ENCODE assay signal across 9 mouse cellular contexts in genomic region chr11:97338977-97339315, GRCm38 (mm10). TPM values are rescaled to one million over a fixed set of nuclear protein-coding genes. Genes with fewer than 3 reads are reported as not detected.
A peak's percentile ranks its signal among the peaks of the same experiment; 100 is the strongest.
DNase-seq lines count a peak whose midpoint lies in the region; ATAC-seq lines count a peak whose summit lies in the region.
"Had no signal": no experiment of that assay in that cellular context is flagged by ENCODE, and none has a peak within 500 bp of the region (broad histone marks: within the 10 kb centered on the region; RNA-seq: fewer than 3 reads in every experiment).

No protein-coding gene starts in this region.

- peak overlapping the region; percentile 58 for H3K27ac ChIP-seq in embryonic facial prominence, embryonic 15.5 days (replicated peaks)
- H3K27ac ChIP-seq in midbrain, embryonic 14.5 days (replicated peaks; ENCODE audit: low read depth, low read length), result no peak overlapping the region

- WGBS in embryonic facial prominence, embryonic 15.5 days, result 42% methylated on average over 17 of the region's 17 CpGs
- WGBS in midbrain, embryonic 14.5 days, result 46% methylated on average over 17 of the region's 17 CpGs

- H3K9ac ChIP-seq in embryonic facial prominence, embryonic 15.5 days, result no peak overlapping the region
- H3K9ac ChIP-seq in midbrain, embryonic 14.5 days (replicated peaks; ENCODE audit: low read length), result no peak overlapping the region

- intact Hi-C loops in left cerebral cortex, postnatal 10 days (cut with DNase I), result no loop called here
- intact Hi-C loops in heart, postnatal 14 days (cut with DNase I), result no loop called here

- no peak overlapping the region for H3K4me3 ChIP-seq in embryonic facial prominence, embryonic 15.5 days (replicated peaks)
- H3K4me3 ChIP-seq in midbrain, embryonic 14.5 days (replicated peaks; ENCODE audit: low read depth, low read length), result no peak overlapping the region
- H3K4me3 ChIP-seq: erythroblast, embryonic 14.5 days had no signal

- H3K9me3 ChIP-seq in embryonic facial prominence, embryonic 15.5 days (replicated peaks), result no peaks in the 10 kb centered on the region
- H3K9me3 ChIP-seq in midbrain, embryonic 14.5 days (ENCODE audit: control insufficient read depth, low read length), result no peaks in the 10 kb centered on the region

- peak; percentile 60 to 86 for DNase-seq in left cerebral cortex, postnatal 10 days (ENCODE audit: extremely low spot score in 1 of 2, low spot score in 2 of 2)
- no peak for DNase-seq in left cerebral cortex, adult 11 months (ENCODE audit: low spot score)
- DNase-seq in heart, postnatal 14 days, result peak; percentile 79 to 80
- peak; percentile 85 to 91 for DNase-seq in kidney, postnatal 36 days
- peak; percentile 72 for DNase-seq in midbrain, embryonic 14.5 days
- peak; percentile 77 for DNase-seq in testis, postnatal 14 days (ENCODE audit: low spot score)
- no peak for DNase-seq in retina, postnatal 1 day

- peaks cover 36% of the 10 kb centered on the region for H3K4me1 ChIP-seq in embryonic facial prominence, embryonic 15.5 days
- H3K4me1 ChIP-seq in midbrain, embryonic 14.5 days (ENCODE audit: control insufficient read depth, insufficient read depth, low read length), result no peaks in the 10 kb centered on the region

- ATAC-seq in embryonic facial prominence, embryonic 15.5 days (ENCODE audit: insufficient number of reproducible peaks, low FRiP score, low TSS enrichment, low read depth), result no peak
- ATAC-seq in midbrain, embryonic 14.5 days (ENCODE audit: low FRiP score, low TSS enrichment), result no peak

- H3K36me3 ChIP-seq in embryonic facial prominence, embryonic 15.5 days, result no peaks in the 10 kb centered on the region
- no peaks in the 10 kb centered on the region for H3K36me3 ChIP-seq in midbrain, embryonic 14.5 days (ENCODE audit: control insufficient read depth, insufficient read depth, low read length)

- H3K4me2 ChIP-seq in embryonic facial prominence, embryonic 15.5 days (replicated peaks), result peak overlapping the region; percentile 42
- no peak overlapping the region; the same call in 1 of the 2 replicates for H3K4me2 ChIP-seq in midbrain, embryonic 14.5 days (ENCODE audit: low read length)

- no peaks in the 10 kb centered on the region; the same call in 1 of the 2 replicates for H3K27me3 ChIP-seq in embryonic facial prominence, embryonic 15.5 days
- no peaks in the 10 kb centered on the region for H3K27me3 ChIP-seq in midbrain, embryonic 14.5 days (ENCODE audit: control insufficient read depth, insufficient read depth, low read length)

RNA-seq across cellular contexts. Expression of gene Gpr179, which starts 12.9 kb away (rescaled TPM):
- under 1 TPM; 0.18 to 0.39 TPM for total RNA-seq in left cerebral cortex, postnatal 10 days (2021)
- 0.05 and 0.18 TPM in 2 replicates for polyA plus RNA-seq in embryonic facial prominence, embryonic 15.5 days (2015; fragmentation: Nextera tagmentation; extraction: Ambion mirVana)
- total RNA-seq in heart, postnatal 14 days (2021), result under 1 TPM; 0.02 to 0.05 TPM
- 0.30 and 0.36 TPM in 2 replicates for polyA plus RNA-seq in midbrain, embryonic 14.5 days (2014; fragmentation: Nextera tagmentation; extraction: Ambion mirVana)
- polyA plus RNA-seq: erythroblast, embryonic 14.5 days had no signal

RNA-seq across cellular contexts. Expression of gene Socs7, which starts 23.4 kb away (rescaled TPM):
- 10 to 100 TPM; 81.0 to 84.7 TPM for total RNA-seq in left cerebral cortex, postnatal 10 days (2021)
- polyA plus RNA-seq in embryonic facial prominence, embryonic 15.5 days (2015; fragmentation: Nextera tagmentation; extraction: Ambion mirVana), result 4.8 TPM in 2 replicates
- 10 to 100 TPM; 16.1 to 19.6 TPM for total RNA-seq in heart, postnatal 14 days (2021)
- 6.9 and 10.4 TPM in 2 replicates for polyA plus RNA-seq in midbrain, embryonic 14.5 days (2014; fragmentation: Nextera tagmentation; extraction: Ambion mirVana)

RNA-seq across cellular contexts. Expression of gene Mrpl45, which starts 23.4 kb away (rescaled TPM):
- total RNA-seq in left cerebral cortex, postnatal 10 days (2021), result 10 to 100 TPM; 20.4 to 23.3 TPM
- 36.8 and 43.6 TPM in 2 replicates for polyA plus RNA-seq in embryonic facial prominence, embryonic 15.5 days (2015; fragmentation: Nextera tagmentation; extraction: Ambion mirVana)
- total RNA-seq in heart, postnatal 14 days (2021), result 10 to 100 TPM; 42.7 to 51.2 TPM
- polyA plus RNA-seq in midbrain, embryonic 14.5 days (2014; fragmentation: Nextera tagmentation; extraction: Ambion mirVana), result 39.4 and 46.7 TPM in 2 replicates

RNA-seq across cellular contexts. Expression of gene Npepps, which starts 58.5 kb away (rescaled TPM):
- 100 to 1,000 TPM; 145 to 150 TPM for total RNA-seq in left cerebral cortex, postnatal 10 days (2021)
- 93.3 and 102 TPM in 2 replicates for polyA plus RNA-seq in embryonic facial prominence, embryonic 15.5 days (2015; fragmentation: Nextera tagmentation; extraction: Ambion mirVana)
- total RNA-seq in heart, postnatal 14 days (2021), result 10 to 100 TPM; 65.4 to 70.8 TPM
- 115 and 135 TPM in 2 replicates for polyA plus RNA-seq in midbrain, embryonic 14.5 days (2014; fragmentation: Nextera tagmentation; extraction: Ambion mirVana)

Comparison
In these comparisons a context has a peak if more than half of its experiments do, and no peak if none do; other contexts are left out.
1. DNase-seq: peak in left cerebral cortex, postnatal 10 days (2 of 2), heart, postnatal 14 days (2 of 2), kidney, postnatal 36 days (2 of 2), midbrain, embryonic 14.5 days (single experiment) and testis, postnatal 14 days (single experiment); none in left cerebral cortex, adult 11 months (single experiment) and retina, postnatal 1 day (single experiment).